Mouse (Mus musculus) heart, embryonic 15.5 days (tissue): ENCODE data around the gene Olfr544. TPM values are rescaled to one million over a fixed set of nuclear protein-coding genes. Genes with fewer than 3 reads are reported as not detected.

Experiments
- ATAC-seq: fragments of 200-750 bp; cut with Nextera tagmentation; replicated peaks from 2 replicates; pipeline ENCODE4 v1.8.0; 2017; ENCODE audit warnings: low read depth, moderate TSS enrichment; ENCODE audit not compliant: insufficient number of reproducible peaks, insufficient read depth, low FRiP score
- H3K27ac ChIP-seq: fragments of 300-500 bp; sonication (generic); 2 replicates; pipeline ENCODE4 v1.5.1; 2015; ENCODE audit warnings: mild to moderate bottlenecking, inconsistent platforms
- H3K27me3 ChIP-seq: fragments of 300-500 bp; sonication (generic); 2 replicates; pipeline ENCODE4 v1.6.1; 2015; ENCODE audit warnings: inconsistent platforms
- H3K36me3 ChIP-seq: fragments of 300-500 bp; sonication (generic); 2 replicates; pipeline ENCODE4 v1.6.1; 2015; ENCODE audit warnings: mild to moderate bottlenecking, inconsistent platforms
- H3K4me1 ChIP-seq: fragments of 300-500 bp; sonication (generic); replicated peaks from 2 replicates; pipeline ENCODE4 v1.6.1; 2015; ENCODE audit warnings: inconsistent platforms
- H3K4me2 ChIP-seq: fragments of 300-500 bp; sonication (generic); 2 replicates; pipeline ENCODE4 v1.6.1; 2015; ENCODE audit warnings: inconsistent platforms, mild to moderate bottlenecking, moderate library complexity
- H3K4me3 ChIP-seq: fragments of 300-500 bp; sonication (generic); 2 replicates; pipeline ENCODE4 v1.5.1; 2015; ENCODE audit warnings: mild to moderate bottlenecking, inconsistent platforms
- H3K9ac ChIP-seq: fragments of 300-500 bp; sonication (generic); 2 replicates; pipeline ENCODE4 v1.6.1; 2015; ENCODE audit warnings: mild to moderate bottlenecking, inconsistent platforms
- H3K9me3 ChIP-seq: fragments of 300-500 bp; sonication (generic); replicated peaks from 2 replicates; pipeline ENCODE4 v1.6.1; 2016; ENCODE audit warnings: inconsistent platforms
- WGBS: fragments of 180-500 bp; shearing (Covaris S2); methylation state at CpG from one replicate; pipeline ENCODE4 v1.1.7; 2015; ENCODE audit warnings: mixed read lengths; 5-methylcytosine and 5-hydroxymethylcytosine counted together
- polyA plus RNA-seq: library from polyadenylated mRNA; unstranded; fragments of >200 nt; fragmentation: Nextera tagmentation; extraction: Ambion mirVana; gene quantifications from 2 replicates; pipeline ENCODE4 v1.2.1, GENCODE M21; 2015

The Olfr544 gene
- polyA plus RNA-seq, 1 experiment from 2014 or later: 0.05 TPM

DNA sequence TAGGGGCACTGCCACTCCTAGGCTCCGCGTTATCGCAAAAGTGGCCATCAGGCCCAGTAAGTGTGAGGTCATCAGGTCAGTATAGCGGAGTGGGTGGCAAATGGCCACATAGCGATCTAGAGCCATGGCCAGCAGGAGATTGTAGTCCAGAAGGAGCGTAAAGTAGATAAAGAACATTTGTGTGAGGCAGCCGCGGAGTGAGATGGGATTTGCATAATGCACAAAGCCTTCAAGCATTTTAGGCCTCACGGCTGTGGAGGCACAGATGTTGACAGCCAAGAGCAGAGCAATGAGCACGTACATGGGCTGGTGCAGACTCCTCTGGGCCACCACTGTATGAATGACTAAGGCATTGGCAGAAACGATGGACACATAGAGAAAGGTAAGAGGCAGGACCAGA is 10.7 kb downstream of the Olfr544 start:
- no peak overlapping the region for H3K4me3 ChIP-seq
- no peak overlapping the region for H3K9ac ChIP-seq
- WGBS: 73% methylated on average over 11 of the region's 11 CpGs
- no peaks in the 10 kb centered on the region for H3K36me3 ChIP-seq
- no peak overlapping the region for H3K4me2 ChIP-seq
- no peaks in the 10 kb centered on the region for H3K9me3 ChIP-seq
- ATAC-seq: no peak
- peaks cover 7% of the 10 kb centered on the region for H3K4me1 ChIP-seq
- no peak overlapping the region for H3K27ac ChIP-seq
- no peaks in the 10 kb centered on the region for H3K27me3 ChIP-seq

DNA sequence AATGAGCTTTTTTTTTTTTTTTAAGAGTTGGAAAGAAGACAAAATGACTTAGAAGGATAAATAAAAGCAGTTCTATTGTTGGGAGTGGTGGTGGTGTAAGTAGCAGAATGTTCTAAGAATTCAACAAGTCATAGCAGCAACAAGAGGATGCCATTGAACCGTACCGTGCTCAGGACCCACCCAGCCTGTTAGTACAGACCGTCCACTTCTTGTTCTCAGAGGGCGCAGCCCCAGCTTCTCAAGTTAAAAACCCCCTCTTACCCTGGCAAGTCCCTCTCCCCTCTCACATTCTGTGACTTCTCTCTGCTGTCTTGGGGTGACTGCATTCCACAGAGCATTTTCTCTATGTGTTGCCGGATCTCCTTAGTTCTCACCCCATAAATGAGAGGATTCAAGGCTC is 11.5 kb downstream of the Olfr544 start:
- Histone ChIP-seq H3K9ac (no peak overlapping the region), H3K4me2 (no peak overlapping the region), H3K27me3 (no peaks in the 10 kb centered on the region), H3K4me1 (peaks cover 7% of the 10 kb centered on the region), H3K27ac (no peak overlapping the region), H3K9me3 (no peaks in the 10 kb centered on the region), H3K4me3 (no peak overlapping the region), H3K36me3 (no peaks in the 10 kb centered on the region)
- ATAC-seq: no peak
- WGBS: 83% methylated on average over 5 of the region's 5 CpGs

DNA sequence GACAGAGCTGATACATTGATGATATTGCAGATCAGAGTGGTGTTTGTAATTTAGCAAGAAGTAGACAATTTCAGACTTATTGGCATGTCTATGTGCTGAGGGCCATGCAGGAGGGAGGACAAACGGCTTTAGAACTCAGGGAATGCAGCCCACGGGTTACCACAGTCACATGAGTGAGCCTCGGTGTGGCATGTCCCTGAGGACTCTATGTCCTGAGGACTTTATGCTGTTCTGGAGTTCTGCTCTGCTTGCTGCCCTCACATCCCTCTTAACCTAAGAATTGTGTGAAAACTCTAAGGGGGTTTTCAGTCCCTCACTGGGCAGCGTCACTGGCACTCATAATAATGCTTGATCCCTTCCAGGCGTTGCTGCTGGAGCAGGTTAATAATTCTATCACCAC is 15.4 kb downstream of the Olfr544 start:
- no peak overlapping the region for H3K4me2 ChIP-seq
- peaks cover 21% of the 10 kb centered on the region for H3K36me3 ChIP-seq
- WGBS: 37% methylated on average over 5 of the region's 5 CpGs
- no peak overlapping the region for H3K4me3 ChIP-seq
- H3K27me3 ChIP-seq: no peaks in the 10 kb centered on the region
- no peaks in the 10 kb centered on the region for H3K9me3 ChIP-seq
- ATAC-seq: no peak
- no peak overlapping the region for H3K27ac ChIP-seq
- H3K4me1 ChIP-seq: no peaks in the 10 kb centered on the region
- no peak overlapping the region for H3K9ac ChIP-seq

DNA sequence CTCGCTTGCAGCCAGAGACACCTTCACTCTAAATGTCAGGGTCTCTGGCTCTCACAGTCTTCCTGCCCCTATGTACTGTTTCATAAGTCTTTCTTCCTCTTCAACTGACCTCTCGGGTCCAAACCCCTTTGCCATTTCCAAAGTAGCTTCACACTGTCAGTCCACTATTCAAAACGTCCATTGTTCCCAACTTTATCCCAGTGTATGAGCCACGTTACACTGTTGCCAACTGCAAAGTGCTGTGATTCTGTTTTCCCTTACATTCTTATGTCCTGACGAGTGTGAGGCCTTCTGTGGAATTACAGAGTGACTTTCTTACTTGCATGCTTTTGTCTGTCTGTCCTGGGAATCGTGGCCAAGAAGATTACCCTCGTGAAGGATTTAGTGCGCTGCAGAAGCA is 20.5 kb downstream of the Olfr544 start:
- Histone ChIP-seq H3K4me2 (no peak overlapping the region), H3K27me3 (no peaks in the 10 kb centered on the region), H3K4me1 (no peaks in the 10 kb centered on the region), H3K9me3 (no peaks in the 10 kb centered on the region), H3K27ac (no peak overlapping the region), H3K9ac (no peak overlapping the region), H3K36me3 (peaks cover 70% of the 10 kb centered on the region), H3K4me3 (no peak overlapping the region)
- no peak for ATAC-seq
- 84% methylated on average over 8 of the region's 8 CpGs for WGBS

DNA sequence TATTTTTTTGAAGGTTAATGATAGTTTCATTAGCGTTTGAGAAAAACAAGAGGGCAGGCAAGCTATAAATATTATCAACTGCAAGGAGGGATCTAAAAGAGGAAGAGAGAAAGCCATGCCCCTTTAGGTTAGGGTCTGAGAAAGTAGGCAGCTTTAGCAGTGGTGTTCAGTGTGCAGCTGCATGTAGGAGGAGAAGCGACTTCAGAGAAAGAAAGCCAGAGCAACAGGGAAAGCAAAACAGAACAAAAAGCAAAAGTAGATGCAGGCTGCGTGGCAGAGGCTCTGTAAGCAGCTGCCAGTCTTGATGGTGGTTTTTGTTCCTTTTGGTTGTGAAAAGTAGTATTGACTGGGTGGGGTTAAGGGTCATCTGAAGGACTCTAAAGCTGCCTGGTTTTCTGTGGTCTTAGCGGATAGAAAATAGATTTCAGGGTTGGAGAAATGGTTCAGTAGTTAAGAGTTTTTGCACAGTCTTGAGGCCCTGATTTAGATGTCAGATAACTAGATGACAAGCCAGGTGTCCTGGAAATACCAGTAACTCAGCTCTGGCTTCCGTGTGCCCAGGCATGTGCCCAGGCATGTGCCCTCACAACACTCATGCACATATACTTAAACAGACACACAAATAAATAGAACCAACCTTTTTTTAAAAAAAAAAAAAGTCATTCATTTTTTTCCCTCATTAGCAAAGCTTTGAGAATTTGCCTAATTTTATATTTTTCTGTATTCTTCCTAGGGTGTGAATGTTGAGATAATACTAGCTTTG is 29.3 kb downstream of the Olfr544 start:
- no peak overlapping the region for H3K4me2 ChIP-seq
- peaks cover 91% of the 10 kb centered on the region for H3K36me3 ChIP-seq
- ATAC-seq: no peak
- no peak overlapping the region for H3K9ac ChIP-seq
- WGBS: 85% methylated on average over 5 of the region's 5 CpGs
- no peaks in the 10 kb centered on the region for H3K9me3 ChIP-seq
- H3K27ac ChIP-seq: no peak overlapping the region
- no peak overlapping the region for H3K4me3 ChIP-seq
- no peaks in the 10 kb centered on the region for H3K4me1 ChIP-seq
- H3K27me3 ChIP-seq: no peaks in the 10 kb centered on the region

DNA sequence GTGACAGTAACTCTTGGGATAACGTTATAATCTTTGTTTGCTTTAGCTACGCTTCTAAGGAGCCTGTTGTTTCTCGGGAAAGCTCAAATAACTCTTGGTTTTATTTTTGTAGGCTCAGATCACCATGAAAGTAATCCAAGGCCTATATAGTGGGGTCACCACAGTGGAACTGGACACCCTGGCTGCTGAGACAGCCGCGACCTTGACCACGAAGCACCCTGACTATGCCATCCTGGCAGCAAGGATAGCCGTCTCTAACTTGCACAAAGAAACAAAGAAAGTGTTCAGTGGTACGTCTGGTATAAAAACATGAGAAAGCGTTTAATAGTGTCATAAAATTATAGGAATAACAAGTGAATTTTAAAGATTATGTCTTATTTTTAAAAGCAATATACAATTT is 41.7 kb downstream of the Olfr544 start:
- Histone ChIP-seq H3K27ac (no peak overlapping the region), H3K27me3 (no peaks in the 10 kb centered on the region), H3K36me3 (peaks cover 54% of the 10 kb centered on the region), H3K9ac (no peak overlapping the region), H3K4me3 (no peak overlapping the region), H3K4me2 (no peak overlapping the region), H3K9me3 (no peaks in the 10 kb centered on the region), H3K4me1 (peaks cover 20% of the 10 kb centered on the region)
- ATAC-seq: no peak
- WGBS: 89% methylated on average over 9 of the region's 9 CpGs

DNA sequence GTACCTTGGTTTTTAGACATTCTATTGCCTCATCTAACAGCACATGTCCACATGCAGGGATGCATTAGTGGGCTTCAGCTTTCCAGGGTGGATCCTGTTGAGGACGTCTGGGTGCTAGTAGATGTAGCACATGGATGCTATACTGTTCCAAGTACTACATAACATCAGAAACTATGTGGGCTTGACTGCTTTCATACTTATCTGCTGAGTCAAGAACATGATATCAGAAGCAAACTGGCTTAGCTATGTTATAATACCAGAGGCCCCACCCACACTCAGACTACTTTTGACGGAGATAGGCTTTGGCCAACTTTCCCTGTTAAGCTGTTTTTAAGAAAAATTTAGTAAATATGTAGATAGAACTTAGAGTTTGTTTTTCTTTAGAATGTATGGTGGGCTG is 43.8 kb downstream of the Olfr544 start:
- Histone ChIP-seq H3K4me2 (no peak overlapping the region), H3K4me3 (no peak overlapping the region), H3K9ac (no peak overlapping the region), H3K4me1 (peaks cover 20% of the 10 kb centered on the region), H3K27me3 (no peaks in the 10 kb centered on the region), H3K36me3 (peaks cover 34% of the 10 kb centered on the region), H3K9me3 (no peaks in the 10 kb centered on the region), H3K27ac (no peak overlapping the region)
- ATAC-seq: no peak
- 49% methylated on average over 2 of the region's 2 CpGs for WGBS

DNA sequence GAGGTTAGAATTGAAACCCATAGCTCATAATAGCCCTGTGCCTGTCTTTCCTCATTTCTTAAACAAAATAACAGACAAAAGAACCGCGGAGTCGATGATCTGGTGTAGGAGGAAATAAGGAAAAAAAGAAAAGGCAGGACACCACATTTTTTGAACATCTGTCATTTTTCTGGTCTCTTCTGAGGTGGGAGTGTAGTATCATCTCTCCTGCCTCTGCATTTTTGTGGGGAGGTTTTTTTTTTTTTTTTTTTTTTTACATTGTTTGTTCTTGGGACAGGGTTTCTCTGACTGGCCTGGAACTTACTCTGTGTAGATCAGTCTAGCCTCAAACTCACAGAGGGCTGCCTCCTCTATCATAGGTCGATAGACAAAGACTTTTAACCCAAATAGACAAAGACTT is 45.7 kb downstream of the Olfr544 start:
- Histone ChIP-seq H3K36me3 (peaks cover 21% of the 10 kb centered on the region), H3K9ac (peak overlapping the region; percentile 76), H3K9me3 (no peaks in the 10 kb centered on the region), H3K4me1 (peaks cover 20% of the 10 kb centered on the region), H3K27ac (peak overlapping the region; percentile 73), H3K4me3 (peak overlapping the region; percentile 77), H3K27me3 (no peaks in the 10 kb centered on the region), H3K4me2 (peak overlapping the region; percentile 71)
- ATAC-seq: no peak
- 2% methylated on average over 4 of the region's 4 CpGs for WGBS

DNA sequence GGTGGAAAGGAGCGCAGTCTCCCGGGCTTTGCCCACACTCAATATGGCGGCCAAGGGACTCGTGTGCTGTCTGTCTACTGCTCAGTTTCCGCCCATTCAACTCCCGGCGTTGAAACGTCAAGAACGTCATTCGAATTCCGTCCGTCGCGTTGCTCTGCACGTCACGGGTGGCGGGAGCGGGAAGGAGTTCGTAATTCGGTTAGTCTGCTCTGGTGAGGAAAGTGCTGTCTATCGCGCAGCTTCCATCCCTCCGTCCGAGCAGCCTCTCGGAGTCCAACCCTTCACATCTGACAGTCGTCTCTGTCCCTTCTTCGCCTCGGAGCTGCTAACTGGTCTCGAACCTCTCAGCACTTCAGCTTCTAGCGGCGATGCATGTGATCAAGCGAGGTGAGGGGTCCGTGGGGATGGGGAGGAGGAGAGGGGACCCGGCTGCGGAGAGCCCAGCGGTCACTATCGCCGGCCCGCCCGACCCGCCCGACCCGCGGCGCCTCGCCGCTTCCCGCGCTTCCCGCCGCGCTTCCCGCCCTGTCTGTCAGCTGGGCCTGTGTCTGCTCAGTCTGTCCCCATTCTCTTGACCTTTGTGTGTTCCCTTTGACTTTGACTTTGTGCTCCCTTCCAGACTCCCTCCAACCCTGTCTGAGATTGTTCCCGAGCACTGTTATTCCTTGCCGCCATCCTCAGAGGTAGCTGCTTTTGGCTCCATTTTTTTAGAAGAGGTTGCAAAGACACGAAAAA is 46.3 kb downstream of the Olfr544 start, which contains the start of gene Rrm1:
TSS of gene Rrm1 (plus strand) at position 39 of the 735 bp plus-strand sequence.
- peak; percentile 98 for ATAC-seq
- under 1% methylated on average over 56 of the region's 56 CpGs for WGBS
- Histone ChIP-seq H3K9ac (peak within 1 kb of the TSS; percentile 76), H3K27me3 (no peaks in the 10 kb centered on the region), H3K9me3 (no peaks in the 10 kb centered on the region), H3K27ac (peak within 1 kb of the TSS; percentile 73), H3K4me2 (peak within 1 kb of the TSS; percentile 71), H3K36me3 (peaks cover 16% of the 10 kb centered on the region), H3K4me3 (peak within 1 kb of the TSS; percentile 77), H3K4me1 (peaks cover 20% of the 10 kb centered on the region)

DNA sequence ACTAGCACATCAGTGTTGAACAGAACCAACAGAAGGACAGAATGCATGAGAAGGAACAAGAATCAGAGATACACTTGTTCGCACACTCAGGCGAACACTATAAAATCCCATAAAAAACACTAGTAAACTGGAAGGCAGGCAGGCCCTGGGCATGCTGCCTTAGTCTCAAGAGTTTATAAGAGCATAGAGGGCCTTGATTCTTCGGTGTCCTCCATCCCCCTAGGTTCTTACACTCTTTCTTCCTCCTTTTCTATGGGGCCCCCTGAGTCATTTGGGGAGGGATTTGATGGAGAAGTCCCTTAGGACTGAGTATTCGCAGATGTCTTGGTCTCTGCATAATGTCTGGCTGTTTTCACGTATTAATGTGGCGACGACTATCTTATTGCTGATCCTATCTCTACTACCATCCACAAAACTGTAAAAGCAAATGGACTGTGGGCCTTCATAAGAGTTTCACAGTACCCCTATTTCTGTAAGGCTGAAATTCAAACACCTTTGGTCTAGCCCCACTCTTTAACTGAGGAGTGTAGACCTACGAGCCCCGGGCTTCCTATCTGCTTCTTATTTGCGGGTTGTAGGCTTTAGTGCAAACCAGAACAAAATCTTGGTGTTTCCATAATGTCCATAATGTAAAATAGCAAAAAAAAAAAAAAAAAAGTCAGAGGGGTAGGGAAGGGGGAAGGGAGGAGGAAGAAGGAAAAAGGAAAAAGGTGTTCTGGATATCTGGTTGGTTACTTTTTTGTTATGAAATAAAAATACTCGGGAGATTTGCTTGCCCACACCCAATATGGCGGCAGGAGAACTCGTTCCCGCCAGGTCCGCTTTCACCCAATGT is 47.1 kb downstream of the Olfr544 start:
- H3K4me3 ChIP-seq: peak overlapping the region; percentile 77
- H3K9me3 ChIP-seq: no peaks in the 10 kb centered on the region
- no peak for ATAC-seq
- no peak overlapping the region for H3K9ac ChIP-seq
- H3K4me1 ChIP-seq: peaks cover 20% of the 10 kb centered on the region
- no peak overlapping the region for H3K27ac ChIP-seq
- H3K27me3 ChIP-seq: no peaks in the 10 kb centered on the region
- 53% methylated on average over 15 of the region's 15 CpGs for WGBS
- H3K36me3 ChIP-seq: peaks cover 8% of the 10 kb centered on the region
- peak overlapping the region; percentile 37 for H3K4me2 ChIP-seq

DNA sequence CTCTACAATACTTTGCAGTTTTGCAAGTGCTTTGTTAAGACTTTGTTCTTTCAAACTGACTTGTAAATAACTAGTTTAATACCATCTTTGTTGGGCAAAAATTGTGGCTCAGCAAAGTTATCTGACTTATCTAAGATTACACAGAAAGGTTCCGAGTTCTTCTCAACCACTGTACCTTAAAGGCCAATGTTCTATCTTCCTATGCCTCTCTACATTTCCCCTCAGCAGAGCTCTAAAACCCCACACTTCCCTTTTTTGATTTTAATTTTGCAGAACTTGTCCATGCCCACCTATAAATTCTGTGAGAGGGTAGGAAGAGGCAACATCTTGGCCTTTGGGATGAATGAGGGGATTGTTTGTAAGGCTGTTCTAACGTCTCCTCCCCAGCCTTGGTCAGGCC is 53.8 kb downstream of the Olfr544 start:
- H3K4me1 ChIP-seq: no peaks in the 10 kb centered on the region
- 70% methylated on average over 2 of the region's 2 CpGs for WGBS
- H3K4me3 ChIP-seq: no peak overlapping the region
- H3K9me3 ChIP-seq: no peaks in the 10 kb centered on the region
- no peak for ATAC-seq
- no peaks in the 10 kb centered on the region for H3K27me3 ChIP-seq
- no peak overlapping the region for H3K4me2 ChIP-seq
- H3K9ac ChIP-seq: no peak overlapping the region
- H3K36me3 ChIP-seq: no peaks in the 10 kb centered on the region
- no peak overlapping the region for H3K27ac ChIP-seq
